Mouse (Mus musculus): ENCODE data around the gene Fam186b. TPM values are rescaled to one million over a fixed set of nuclear protein-coding genes. Genes with fewer than 3 reads are reported as not detected.

Gene Fam186b
- total and polyA plus RNA-seq, 3 experiments, result 0.11 TPM; not detected in 2

GRCm38 (mm10) chr15:99338916-99339315, 43.2 kb upstream of the Fam186b start:
- no peaks in the 10 kb centered on the region for H3K79me2 ChIP-seq (ENCODE audit: control insufficient read depth, insufficient read depth, low read length, poor library complexity)
- H3K9me3 ChIP-seq (replicated peaks; ENCODE audit: insufficient read depth, low read length), result no peaks in the 10 kb centered on the region
- no peak overlapping the region for H3K9ac ChIP-seq (ENCODE audit: control insufficient read depth, low read depth, low read length, poor library complexity, severe bottlenecking)
- no peaks in the 10 kb centered on the region; a peak in 1 of 4 replicates for H3K36me3 ChIP-seq (ENCODE audit: control insufficient read depth in 1 of 2, insufficient read depth in 2 of 2, low read length in 2 of 2)
- peaks cover 0 to 4% of the 10 kb centered on the region in 2 experiments; a peak in 3 of 4 replicates for H3K27me3 ChIP-seq (ENCODE audit: control insufficient read depth in 1 of 2, insufficient read depth in 2 of 2, low read length in 2 of 2)
- TF ChIP-seq CHD1 (IDR thresholded peaks at IDR 0.05; ENCODE audit: low read depth, low read length), result no peak
- TF ChIP-seq UBTF (IDR thresholded peaks at IDR 0.05; ENCODE audit: borderline replicate concordance, insufficient read depth, low read depth, low read length), result no peak
- no peak for TF ChIP-seq ELF1 (IDR thresholded peaks at IDR 0.05; ENCODE audit: low read depth, low read length)
- TF ChIP-seq ETS1 (IDR thresholded peaks at IDR 0.05; ENCODE audit: low read depth, low read length), result no peak
- no peak for TF ChIP-seq GABPA (IDR thresholded peaks at IDR 0.05; ENCODE audit: low read depth, low read length)
- TF ChIP-seq CTCF (IDR thresholded peaks at IDR 0.05 in 2 of 3, conservative IDR thresholded peaks at IDR 0.05 in 1 of 3; ENCODE audit: control insufficient read depth in 1 of 3, insufficient read depth in 1 of 3, low read depth in 2 of 3, low read length in 3 of 3, poor library complexity in 1 of 3, severe bottlenecking in 1 of 3), result no peak
- no peak for TF ChIP-seq MXI1 (IDR thresholded peaks at IDR 0.05; ENCODE audit: low read depth, low read length)
- TF ChIP-seq USF2 (IDR thresholded peaks at IDR 0.05; ENCODE audit: borderline replicate concordance in 1 of 2, insufficient read depth in 1 of 2, low read depth in 1 of 2, low read length in 2 of 2), result no peak
- no peak overlapping the region for H3K27ac ChIP-seq (ENCODE audit: control insufficient read depth, low read depth, low read length)
- DNase-seq (ENCODE audit: low read depth, low spot score), result no peak
- H3K4me3 ChIP-seq (ENCODE audit: control insufficient read depth in 1 of 2, insufficient read depth in 1 of 2, low read depth in 2 of 2, low read length in 2 of 2), result no peak overlapping the region
- H3K4me1 ChIP-seq (ENCODE audit: control insufficient read depth in 1 of 2, insufficient read depth in 2 of 2, low read length in 2 of 2), result peaks cover 4 to 11% of the 10 kb centered on the region in 2 experiments; a peak in 3 of 4 replicates

DNA sequence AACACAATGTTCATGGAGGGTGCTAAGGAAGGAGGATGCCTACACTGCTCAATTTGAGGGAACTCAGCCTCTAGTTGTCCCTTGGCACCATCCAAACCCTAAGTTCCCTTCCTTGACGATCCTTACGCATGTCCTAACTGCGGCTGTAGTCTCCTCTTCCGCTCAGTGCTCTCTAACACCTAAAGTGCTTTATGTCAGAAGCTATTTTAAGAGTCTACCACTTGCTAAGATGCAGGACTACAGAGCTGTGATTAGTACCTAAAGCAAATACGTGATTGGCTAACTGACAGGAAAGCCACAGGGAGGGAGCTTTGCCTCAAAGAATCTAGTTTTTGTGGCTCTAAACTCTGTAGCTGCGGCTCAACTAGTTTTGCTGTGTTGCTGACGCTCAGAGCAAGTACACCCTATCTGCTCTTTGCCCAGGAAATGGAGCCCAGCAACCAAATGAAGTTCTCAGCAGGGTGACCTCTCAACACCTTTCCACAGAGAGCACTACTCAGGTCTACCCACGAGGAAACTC, 40.2 kb upstream of the Fam186b start:
- Histone ChIP-seq H3K79me2 (ENCODE audit: control insufficient read depth, insufficient read depth, low read length, poor library complexity) (no peaks in the 10 kb centered on the region), H3K9me3 (replicated peaks; ENCODE audit: insufficient read depth, low read length) (no peaks in the 10 kb centered on the region), H3K36me3 (ENCODE audit: control insufficient read depth in 1 of 2, insufficient read depth in 2 of 2, low read length in 2 of 2) (peaks cover 0 to 19% of the 10 kb centered on the region in 2 experiments; a peak in 2 of 4 replicates), H3K27me3 (ENCODE audit: control insufficient read depth in 1 of 2, insufficient read depth in 2 of 2, low read length in 2 of 2) (peaks cover 0 to 1% of the 10 kb centered on the region in 2 experiments; a peak in 1 of 4 replicates), H3K27ac (ENCODE audit: control insufficient read depth, low read depth, low read length) (no peak overlapping the region), H3K9ac (ENCODE audit: control insufficient read depth, low read depth, low read length, poor library complexity, severe bottlenecking) (no peak overlapping the region), H3K4me1 (ENCODE audit: control insufficient read depth in 1 of 2, insufficient read depth in 2 of 2, low read length in 2 of 2) (peaks cover 8 to 32% of the 10 kb centered on the region in 2 experiments), H3K4me3 (ENCODE audit: control insufficient read depth in 1 of 2, insufficient read depth in 1 of 2, low read depth in 2 of 2, low read length in 2 of 2) (no peak overlapping the region)
- no peak for TF ChIP-seq JUND (IDR thresholded peaks at IDR 0.05; ENCODE audit: low read depth, low read length)
- TF ChIP-seq HCFC1 (IDR thresholded peaks at IDR 0.05; ENCODE audit: low read depth, low read length), result no peak
- TF ChIP-seq NRF1 (IDR thresholded peaks at IDR 0.05; ENCODE audit: insufficient read depth, low read depth, low read length, poor library complexity, severe bottlenecking), result no peak
- TF ChIP-seq SIN3A (IDR thresholded peaks at IDR 0.05; ENCODE audit: low read length), result no peak
- no peak for TF ChIP-seq MAX (IDR thresholded peaks at IDR 0.05; ENCODE audit: low read length)
- no peak for TF ChIP-seq GABPA (IDR thresholded peaks at IDR 0.05; ENCODE audit: low read depth, low read length)
- no peak for TF ChIP-seq TCF12 (IDR thresholded peaks at IDR 0.05; ENCODE audit: low read depth, low read length)
- no peak for TF ChIP-seq USF2 (IDR thresholded peaks at IDR 0.05; ENCODE audit: borderline replicate concordance in 1 of 2, insufficient read depth in 1 of 2, low read depth in 1 of 2, low read length in 2 of 2)
- TF ChIP-seq CHD2 (IDR thresholded peaks at IDR 0.05; ENCODE audit: low read length), result no peak
- TF ChIP-seq RAD21 (IDR thresholded peaks at IDR 0.05; ENCODE audit: low read depth, low read length), result no peak
- no peak for TF ChIP-seq NELFE (IDR thresholded peaks at IDR 0.05; ENCODE audit: low read depth, low read length)
- no peak for DNase-seq (ENCODE audit: low read depth, low spot score)
